Mouse (Mus musculus): ENCODE results near the gene Lyl1.

The Lyl1 gene

GRCm38 (mm10) chr8:84722850-84723570, 21.8 kb downstream of the Lyl1 start, which contains the start of gene G430095P16Rik:
G430095P16Rik (plus strand) TSS chr8:84723007.
- peak; percentile 53 for ATAC-seq (ENCODE audit: low TSS enrichment)

- peak; percentile 14; the same call in 1 of the 2 replicates for ATAC-seq (ENCODE audit: low TSS enrichment)
Observed at GRCm38 (mm10) chr8:84723571-84723900, 22.3 kb downstream of the Lyl1 start.

DNA sequence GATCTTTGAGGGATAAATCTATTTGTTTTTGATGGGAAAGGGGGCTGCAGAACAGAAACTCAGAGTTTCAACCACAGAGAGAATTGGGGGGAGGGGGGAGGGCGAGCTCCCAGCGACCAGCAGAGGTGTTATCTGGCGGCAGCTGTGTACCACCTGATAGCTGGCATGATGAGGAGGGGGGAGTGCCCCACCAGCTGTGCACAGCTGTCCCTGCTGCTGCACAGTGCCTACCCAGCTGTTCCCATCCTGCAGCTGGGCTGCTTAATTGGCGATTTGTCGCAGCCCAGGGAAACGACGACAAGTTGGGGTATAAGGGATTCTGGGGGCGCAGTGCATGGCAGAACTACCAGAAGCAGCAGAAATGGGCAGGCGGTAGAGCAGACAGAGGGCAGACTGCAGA, 23.4 kb downstream of the Lyl1 start:
- ATAC-seq (ENCODE audit: low TSS enrichment) = no peak

DNA sequence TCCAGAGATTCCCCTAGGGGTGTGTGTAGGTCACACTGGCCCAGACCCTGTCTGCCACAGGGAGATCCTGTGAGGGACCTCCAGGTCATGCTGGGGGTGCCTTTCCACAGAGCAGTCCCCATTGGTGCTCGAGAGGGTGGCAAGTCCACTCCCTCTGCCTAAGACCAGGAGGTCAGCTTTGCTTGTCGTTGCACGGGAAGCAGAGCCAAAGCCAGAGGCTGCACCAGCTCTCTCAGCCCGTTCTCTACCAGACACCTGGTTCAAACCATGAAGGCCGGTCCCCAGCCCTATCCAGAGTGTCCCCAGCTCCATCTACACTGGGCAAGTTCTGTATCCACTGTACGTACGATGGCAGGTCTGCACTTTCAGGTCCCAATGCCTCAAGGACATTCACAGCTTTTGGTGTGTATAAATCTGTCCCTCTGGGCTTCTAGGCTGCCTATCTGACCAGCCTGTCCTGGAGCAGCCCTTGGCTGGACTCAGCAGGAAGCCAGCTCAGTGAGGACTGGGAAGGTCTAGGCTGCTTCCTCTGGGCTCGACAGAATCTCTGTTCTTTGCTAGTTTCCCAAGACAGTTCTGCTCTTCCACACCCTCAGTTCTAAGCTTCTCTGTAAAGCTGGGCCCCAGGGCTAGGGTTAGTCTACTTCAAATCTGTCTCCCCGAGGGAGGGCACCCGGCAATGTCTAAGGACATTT, 24.1 kb downstream of the Lyl1 start:
- ATAC-seq (ENCODE audit: low TSS enrichment) = no peak

DNA sequence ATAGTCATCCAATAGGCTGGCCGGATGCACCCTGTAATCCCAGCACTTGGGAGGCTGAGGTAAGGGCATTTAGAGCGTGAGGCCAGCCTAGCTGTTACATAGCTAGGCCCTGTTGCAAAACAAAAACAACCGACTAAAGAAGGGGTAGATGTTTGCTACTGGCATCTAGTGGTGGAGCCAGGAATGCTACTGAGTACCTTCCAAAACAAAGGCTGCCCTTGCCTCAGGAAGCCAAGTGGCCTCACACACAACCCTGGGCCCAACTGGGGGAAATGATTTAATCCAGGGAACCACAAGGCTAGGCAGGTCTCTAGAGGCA, 24.6 kb downstream of the Lyl1 start:
- peak; percentile 32; the same call in 1 of the 2 replicates for ATAC-seq (ENCODE audit: low TSS enrichment)

- ATAC-seq (ENCODE audit: low TSS enrichment) = no peak
Observed at GRCm38 (mm10) chr8:84728474-84728873, 27.2 kb downstream of the Lyl1 start.

- 0 out of 2 replicates have a peak, but pooled peaks have one; percentile 0 for ATAC-seq (ENCODE audit: low TSS enrichment)
Observed at GRCm38 (mm10) chr8:84729921-84730362, 28.7 kb downstream of the Lyl1 start.

DNA sequence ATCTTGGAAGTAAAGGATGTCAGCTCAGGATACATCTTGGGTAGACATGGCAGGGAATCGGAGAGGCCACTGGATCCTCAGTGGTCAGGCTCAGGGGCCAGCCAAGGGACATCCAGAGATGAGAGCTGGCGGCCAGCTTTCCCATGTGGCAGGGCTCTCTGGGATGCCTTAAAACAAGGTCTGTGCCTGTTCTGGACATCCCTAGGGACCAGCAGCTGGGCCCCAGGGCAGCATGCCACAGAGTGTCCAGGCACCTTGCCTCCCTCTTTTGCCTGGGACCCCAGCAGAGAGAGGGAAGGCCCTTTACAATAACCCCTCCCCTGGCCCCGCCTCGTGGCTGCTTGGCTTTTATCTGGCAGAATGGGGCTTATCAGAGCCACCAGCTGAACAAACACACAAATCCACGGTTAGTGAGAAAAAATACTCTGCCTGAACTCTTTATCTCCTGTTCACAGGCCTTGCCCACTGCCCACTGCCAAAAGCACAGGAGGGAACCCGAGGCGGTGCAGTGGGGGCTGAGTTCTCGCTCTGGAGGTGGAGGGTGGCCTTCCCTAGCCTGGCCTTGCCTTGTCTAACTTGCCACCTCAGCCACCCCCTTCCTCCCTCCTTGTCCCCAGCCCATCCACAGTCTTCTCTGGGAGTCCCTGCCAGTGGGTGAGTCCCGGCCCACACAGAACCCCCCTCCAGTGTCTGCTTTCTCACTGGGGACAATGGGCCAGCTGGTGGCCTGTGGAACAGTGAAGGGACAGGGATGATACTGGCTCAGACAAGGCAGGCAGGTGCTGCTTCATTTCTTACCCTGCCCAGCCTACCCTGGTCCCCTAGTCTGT, 29.5 kb downstream of the Lyl1 start:
- ATAC-seq (ENCODE audit: low TSS enrichment) = peak; percentile 7; the same call in 1 of the 2 replicates

DNA sequence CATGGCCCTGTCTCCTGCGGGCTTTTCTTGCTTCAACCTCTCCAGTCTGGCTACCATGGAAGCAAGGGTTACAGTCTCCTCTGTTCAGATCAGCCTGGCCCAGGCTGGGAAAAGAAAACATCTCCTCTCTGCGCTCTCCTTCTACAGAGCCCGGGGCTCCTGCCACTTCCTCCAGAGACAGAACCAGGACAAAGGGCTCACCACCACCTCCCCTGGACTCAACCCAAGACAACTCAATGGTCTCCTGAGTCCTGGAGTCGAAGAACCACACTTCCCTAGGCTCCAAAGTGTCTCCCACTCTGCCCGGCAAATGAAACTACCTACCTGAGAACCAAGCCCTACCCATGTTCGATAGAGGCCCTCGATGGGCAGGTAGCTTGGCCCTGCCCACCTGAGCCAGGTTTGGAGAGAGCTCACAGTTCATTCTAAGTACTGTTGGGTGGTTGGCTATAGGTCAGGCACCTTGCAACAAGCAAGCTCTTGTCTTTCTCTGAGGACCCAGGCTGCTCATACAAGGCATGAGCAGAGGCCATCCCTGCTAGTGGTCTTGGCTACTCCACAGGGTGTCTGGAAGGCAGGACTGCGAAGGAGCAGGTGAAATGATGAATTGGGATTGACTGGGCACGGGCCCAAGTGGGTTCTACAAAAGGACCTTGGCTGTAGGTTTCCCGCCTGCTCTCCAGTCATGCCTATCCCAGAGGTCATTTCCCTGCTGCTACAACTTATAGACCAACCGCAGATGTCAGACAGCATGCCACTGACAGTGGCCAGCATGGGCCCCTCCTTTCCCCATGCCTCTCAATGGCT, 30.3 kb downstream of the Lyl1 start:
- ATAC-seq (ENCODE audit: low TSS enrichment) = no peak

DNA sequence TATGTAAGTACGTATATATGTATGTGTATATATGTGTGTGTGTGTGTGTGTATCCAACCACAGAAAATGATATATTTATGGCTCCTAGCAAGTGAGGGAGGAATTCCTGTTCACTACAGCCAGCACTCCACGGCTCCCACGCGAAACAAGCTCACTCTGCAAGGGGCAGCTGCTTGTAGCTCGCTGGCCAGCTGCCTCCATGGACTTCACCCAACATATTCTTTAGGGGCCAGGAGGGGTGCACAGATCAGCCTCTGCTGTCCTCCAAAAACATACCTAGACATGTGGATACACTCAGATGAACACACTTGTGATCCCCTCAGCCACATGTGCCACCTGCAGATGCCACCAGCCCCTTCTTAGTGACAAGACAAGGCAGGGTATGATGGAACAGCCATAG, 31.3 kb downstream of the Lyl1 start:
- peak; percentile 32 for ATAC-seq (ENCODE audit: low TSS enrichment)

DNA sequence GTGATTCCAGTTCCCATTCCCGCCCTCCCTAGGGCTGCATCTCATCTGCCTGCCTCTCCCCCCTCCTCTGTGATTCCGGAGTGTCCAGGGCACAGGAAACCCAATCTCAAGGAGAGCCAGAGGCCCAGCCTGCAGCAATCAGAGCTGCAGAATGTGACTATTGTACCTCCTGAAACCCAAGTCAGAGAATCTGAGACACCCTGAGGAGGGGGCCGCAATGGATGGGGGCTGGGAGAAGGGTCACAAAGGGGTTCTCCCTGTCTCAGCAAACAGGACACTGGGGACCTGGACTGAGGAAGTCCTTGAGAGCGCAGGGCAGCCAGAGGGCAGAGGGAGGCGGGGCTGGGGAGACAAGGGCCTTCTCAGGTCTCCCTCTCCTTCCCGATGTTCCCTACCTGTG, 31.7 kb downstream of the Lyl1 start:
- ATAC-seq (ENCODE audit: low TSS enrichment) = no peak

- no peak for ATAC-seq (ENCODE audit: low TSS enrichment)
Observed at GRCm38 (mm10) chr8:84733959-84734358, 32.7 kb downstream of the Lyl1 start.

DNA sequence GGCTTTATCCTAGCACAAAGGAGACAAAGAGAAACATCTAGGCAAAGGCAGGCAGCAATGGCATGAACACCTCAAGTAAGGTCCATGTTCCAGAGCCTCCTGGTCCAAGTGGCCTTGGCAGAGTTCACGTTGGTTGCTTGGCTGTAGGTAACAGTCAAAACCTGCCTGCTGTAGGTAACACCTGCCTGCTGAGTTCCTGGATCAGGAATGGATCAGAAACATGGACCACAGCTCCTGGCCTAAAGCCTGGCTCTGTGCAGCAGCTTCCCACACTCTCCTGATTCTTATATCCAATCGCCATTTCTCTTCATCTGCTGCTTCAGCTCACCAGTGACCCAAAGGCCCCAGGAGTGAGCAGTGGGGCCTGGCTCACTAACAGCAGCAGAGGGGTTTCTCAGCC, 33.4 kb downstream of the Lyl1 start:
- no peak for ATAC-seq (ENCODE audit: low TSS enrichment)

- no peak for ATAC-seq (ENCODE audit: low TSS enrichment)
Observed at GRCm38 (mm10) chr8:84735597-84735996, 34.3 kb downstream of the Lyl1 start.

DNA sequence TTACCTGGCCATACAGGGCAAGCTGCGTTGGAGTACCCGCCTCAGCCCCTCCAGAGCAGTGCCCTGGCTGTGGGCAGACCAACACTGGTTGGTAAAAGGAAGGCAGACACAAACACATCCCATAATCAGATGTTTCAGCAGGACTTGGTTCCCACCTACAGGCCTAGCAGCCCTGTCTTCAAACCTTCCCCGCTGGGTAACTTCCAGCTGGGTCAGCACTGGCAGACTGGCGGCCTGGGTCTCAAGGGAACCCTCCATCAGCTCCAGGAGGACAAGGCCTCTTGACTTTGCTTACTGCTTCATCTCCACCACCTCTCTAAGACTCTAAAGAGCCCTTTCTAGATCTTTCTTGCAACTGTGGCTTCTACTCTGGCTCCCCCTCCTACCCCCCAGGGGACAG, 35.3 kb downstream of the Lyl1 start:
- no peak for ATAC-seq (ENCODE audit: low TSS enrichment)

GRCm38 (mm10) chr8:84737608-84738007, 36.4 kb downstream of the Lyl1 start:
- ATAC-seq (ENCODE audit: low TSS enrichment) = peak; percentile 16; the same call in 1 of the 2 replicates

DNA sequence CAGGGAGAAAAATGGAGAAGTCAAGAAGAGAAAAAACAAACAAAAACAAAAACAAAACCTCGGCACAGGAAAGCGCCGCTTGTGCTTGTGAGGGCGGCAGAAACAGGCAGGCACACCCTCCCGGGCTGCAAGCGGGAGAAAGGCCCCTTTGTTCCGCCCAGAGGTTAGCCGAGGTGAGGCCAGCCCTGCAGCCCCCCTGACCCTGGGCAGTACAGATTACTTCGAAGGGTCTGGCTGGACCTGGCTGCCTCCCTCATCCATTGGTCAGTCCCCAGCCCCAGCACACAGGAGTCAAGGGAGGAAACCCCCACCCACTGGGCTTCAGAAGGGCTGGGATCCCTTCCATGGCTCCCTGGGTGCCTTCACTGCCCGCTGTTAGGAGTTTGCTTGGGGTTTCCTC, 37.0 kb downstream of the Lyl1 start:
- no peak for ATAC-seq (ENCODE audit: low TSS enrichment)

DNA sequence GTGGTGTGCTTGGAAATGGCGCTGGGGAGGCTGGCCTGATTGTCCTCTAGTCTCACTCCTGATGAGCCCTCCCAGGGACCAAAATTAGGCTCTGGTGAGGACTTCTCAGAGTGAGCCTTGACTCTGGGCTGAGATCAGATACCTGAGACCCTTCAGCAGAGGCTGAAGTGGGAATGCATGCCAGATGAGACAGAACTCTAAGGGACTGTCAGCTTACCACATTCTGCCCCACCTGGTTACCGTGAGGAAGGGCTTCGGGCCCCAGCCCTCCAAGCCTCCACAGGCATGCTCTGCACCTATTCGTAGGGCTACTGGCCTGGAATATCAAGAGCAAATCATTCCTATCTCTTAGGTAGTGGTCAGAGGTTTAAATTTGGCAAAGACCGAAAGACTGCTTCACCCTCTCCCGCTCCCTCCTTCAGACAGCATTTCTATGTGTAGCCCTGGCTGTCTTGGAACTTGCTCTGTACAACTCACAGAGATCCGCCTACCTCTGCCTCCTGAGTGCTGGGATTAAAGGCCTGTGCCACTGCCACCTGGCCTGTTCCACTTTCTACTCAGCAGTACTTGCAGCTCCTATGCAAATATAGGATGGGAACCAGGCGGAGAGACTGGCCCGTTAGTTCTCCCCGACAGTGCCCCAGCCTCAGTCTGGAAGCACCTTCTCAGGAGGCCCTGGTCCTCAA, 37.6 kb downstream of the Lyl1 start:
- no peak for ATAC-seq (ENCODE audit: low TSS enrichment)

DNA sequence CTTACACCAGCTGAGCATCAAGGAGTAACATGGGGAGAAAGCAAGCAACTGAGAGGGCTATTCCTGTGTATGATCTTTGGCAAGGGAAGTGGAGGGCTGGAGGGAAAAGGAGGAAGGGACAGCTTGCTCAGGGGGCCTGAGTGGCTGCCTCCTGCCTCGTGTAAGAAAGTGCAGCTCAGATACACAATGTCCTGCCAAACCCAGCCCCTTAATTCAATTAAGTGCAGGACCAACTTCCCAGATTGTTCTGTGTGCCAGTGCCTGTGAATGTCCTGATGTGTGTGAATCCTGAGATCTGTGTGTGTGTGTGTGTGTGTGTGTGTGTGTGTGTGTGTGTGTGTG, 38.1 kb downstream of the Lyl1 start:
- no peak for ATAC-seq (ENCODE audit: low TSS enrichment)

DNA sequence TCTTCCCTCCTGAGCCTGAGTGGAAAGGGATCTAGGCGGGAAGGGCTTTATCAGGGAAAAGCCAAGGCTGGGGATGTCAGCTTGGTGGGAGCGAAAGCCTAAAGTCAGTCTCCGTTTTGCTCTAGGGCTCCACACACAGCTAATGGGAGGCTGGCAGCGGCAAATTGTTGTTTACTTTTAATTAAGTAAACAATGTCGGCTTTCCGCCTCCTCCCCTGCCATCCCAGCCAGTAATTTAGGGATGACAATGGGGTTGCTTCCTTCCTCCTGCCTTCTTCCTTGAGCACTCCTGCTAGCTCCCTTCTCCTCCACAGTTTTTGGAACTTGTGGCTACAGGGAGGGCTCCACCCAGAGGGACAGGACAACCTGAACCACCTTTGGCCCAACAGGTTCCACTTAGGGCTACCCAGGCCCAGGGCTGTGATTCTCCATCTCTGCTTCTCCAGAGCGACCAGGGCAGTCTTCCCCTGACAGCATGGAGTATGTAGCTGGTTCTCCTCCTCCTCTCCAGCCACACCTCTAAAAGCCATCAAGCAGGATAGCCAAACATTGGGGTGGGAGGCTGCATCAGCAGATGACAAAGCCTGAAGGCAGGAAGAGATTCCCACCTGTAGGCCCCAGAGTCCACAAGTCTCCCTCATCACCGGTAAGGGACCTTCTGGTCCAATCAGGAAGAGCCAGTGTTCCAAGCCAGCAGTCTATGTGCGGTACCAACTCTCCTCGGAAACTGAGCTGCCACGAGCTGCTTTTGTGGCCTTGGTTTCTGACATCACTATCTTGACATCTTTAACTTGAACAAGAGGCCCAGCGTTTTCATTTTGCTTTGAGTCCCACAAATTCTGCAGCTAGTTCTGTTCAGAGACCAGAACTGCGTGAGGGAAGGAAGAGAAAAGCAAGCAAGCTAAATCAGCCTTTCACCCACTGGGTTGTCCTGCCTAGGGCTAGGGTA, 39.9 kb downstream of the Lyl1 start:
- ATAC-seq (ENCODE audit: low TSS enrichment) = no peak

All from frontal cortex, adult (tissue).